Comparison of ENCODE assay signal across 10 mouse cellular contexts in genomic region chr4:124477359-124477868, GRCm38 (mm10).
DNase-seq lines count a peak whose midpoint lies in the region; ATAC-seq and TF ChIP-seq lines count a peak whose summit lies in the region.
"Had no signal": no experiment of that assay in that cellular context is flagged by ENCODE, and none has a peak within 500 bp of the region (broad histone marks: within the 10 kb centered on the region; RNA-seq: fewer than 3 reads in every experiment).

No protein-coding gene starts in this region.

- no peak for TF ChIP-seq CTCF in lung, embryonic 14.5 days (IDR thresholded peaks at IDR 0.05; ENCODE audit: low read depth)
- TF ChIP-seq CTCF in forebrain, postnatal 0 days (IDR thresholded peaks at IDR 0.05; ENCODE audit: low read depth), result no peak

- H3K27me3 ChIP-seq in lung, embryonic 14.5 days (ENCODE audit: insufficient read depth, low read length), result peaks cover 41% of the 10 kb centered on the region
- H3K27me3 ChIP-seq in forebrain, postnatal 0 days (ENCODE audit: insufficient read depth, low read length), result no peaks in the 10 kb centered on the region
- H3K27me3 ChIP-seq in liver, embryonic 12.5 days (replicated peaks), result peaks cover 74% of the 10 kb centered on the region
- peaks cover 45% of the 10 kb centered on the region for H3K27me3 ChIP-seq in stomach, embryonic 15.5 days (replicated peaks)

- DNase-seq in lung, embryonic 14.5 days, result no peak
- DNase-seq in lung, postnatal 10 days, result no peak
- DNase-seq in forebrain, postnatal 0 days, result peak; percentile 68
- DNase-seq in frontal cortex, postnatal 36 days (ENCODE audit: low spot score in 2 of 2), result no peak
- no peak for DNase-seq in urinary bladder, adult 2 months (ENCODE audit: low spot score)
- DNase-seq: cerebellum, adult 9-11 months; heart, postnatal 4 days had no signal

- H3K4me2 ChIP-seq in lung, embryonic 14.5 days, result peak overlapping the region; percentile 37
- peak overlapping the region; percentile 46 for H3K4me2 ChIP-seq in forebrain, postnatal 0 days (ENCODE audit: low read depth)
- peak overlapping the region; percentile 42 for H3K4me2 ChIP-seq in liver, embryonic 12.5 days
- H3K4me2 ChIP-seq in stomach, embryonic 15.5 days, result peak overlapping the region; percentile 27

- H3K27ac ChIP-seq in lung, embryonic 14.5 days (ENCODE audit: low read depth), result no peak overlapping the region
- peak overlapping the region; percentile 35; the same call in 1 of the 2 replicates for H3K27ac ChIP-seq in forebrain, postnatal 0 days (ENCODE audit: low read depth, low read length)
- H3K27ac ChIP-seq in liver, embryonic 12.5 days, result no peak overlapping the region
- no peak overlapping the region for H3K27ac ChIP-seq in stomach, embryonic 15.5 days

- no peak overlapping the region for H3K9ac ChIP-seq in lung, embryonic 14.5 days
- H3K9ac ChIP-seq in forebrain, postnatal 0 days, result 0 out of 2 replicates have a peak overlapping the region, but pooled peaks have one; percentile 22
- H3K9ac ChIP-seq in liver, embryonic 12.5 days, result no peak overlapping the region
- H3K9ac ChIP-seq in stomach, embryonic 15.5 days, result no peak overlapping the region

- no peaks in the 10 kb centered on the region for H3K9me3 ChIP-seq in lung, embryonic 14.5 days (ENCODE audit: low read depth, low read length)
- H3K9me3 ChIP-seq in forebrain, postnatal 0 days (ENCODE audit: low read length), result no peaks in the 10 kb centered on the region
- H3K9me3 ChIP-seq in liver, embryonic 12.5 days (replicated peaks), result no peaks in the 10 kb centered on the region
- H3K9me3 ChIP-seq in stomach, embryonic 15.5 days, result no peaks in the 10 kb centered on the region
- H3K9me3 ChIP-seq: megakaryocyte, embryonic 14.5 days had no signal

- H3K4me3 ChIP-seq in lung, embryonic 14.5 days (ENCODE audit: low read depth, low read length), result no peak overlapping the region
- H3K4me3 ChIP-seq in forebrain, postnatal 0 days (ENCODE audit: low read depth, low read length), result peak overlapping the region; percentile 18
- H3K4me3 ChIP-seq in liver, embryonic 12.5 days, result no peak overlapping the region
- H3K4me3 ChIP-seq in stomach, embryonic 15.5 days (replicated peaks), result no peak overlapping the region
- H3K4me3 ChIP-seq: megakaryocyte, embryonic 14.5 days had no signal

- no peaks in the 10 kb centered on the region for H3K4me1 ChIP-seq in lung, embryonic 14.5 days (ENCODE audit: insufficient read depth)
- H3K4me1 ChIP-seq in forebrain, postnatal 0 days (ENCODE audit: insufficient read depth), result peaks cover 5% of the 10 kb centered on the region
- no peaks in the 10 kb centered on the region for H3K4me1 ChIP-seq in liver, embryonic 12.5 days
- peaks cover 7% of the 10 kb centered on the region; the same call in 1 of the 2 replicates for H3K4me1 ChIP-seq in stomach, embryonic 15.5 days

- no peaks in the 10 kb centered on the region for H3K36me3 ChIP-seq in lung, embryonic 14.5 days (ENCODE audit: insufficient read depth)
- no peaks in the 10 kb centered on the region for H3K36me3 ChIP-seq in forebrain, postnatal 0 days (ENCODE audit: insufficient read depth)
- H3K36me3 ChIP-seq in liver, embryonic 12.5 days, result no peaks in the 10 kb centered on the region
- no peaks in the 10 kb centered on the region for H3K36me3 ChIP-seq in stomach, embryonic 15.5 days

- WGBS in lung, embryonic 14.5 days, result 11% methylated on average over 14 of the region's 14 CpGs
- WGBS in forebrain, postnatal 0 days, result 8% methylated on average over 14 of the region's 14 CpGs
- 23% methylated on average over 14 of the region's 14 CpGs for WGBS in liver, embryonic 12.5 days (ENCODE audit: insufficient replicate concordance)
- WGBS in stomach, embryonic 15.5 days, result 16% methylated on average over 14 of the region's 14 CpGs

- ATAC-seq in lung, embryonic 14.5 days (ENCODE audit: insufficient read depth), result no peak
- peak; percentile 84 for ATAC-seq in forebrain, postnatal 0 days
- no peak for ATAC-seq in liver, embryonic 12.5 days
- ATAC-seq in stomach, embryonic 15.5 days (ENCODE audit: insufficient read depth, low FRiP score, low read depth), result no peak
